Mouse (Mus musculus) G1E (cell line): Measurements from ENCODE around the gene Nrbf2.

ENCODE experiments used
- CTCF ChIP-seq: IDR thresholded peaks from 2 replicates; pipeline ENCODE4 v1.5.1; 2012; ENCODE audit warnings: low read depth, low read length, inconsistent platforms, mixed read lengths
- GATA1 ChIP-seq: IDR thresholded peaks from 2 replicates; pipeline ENCODE4 v1.6.1; 2012; ENCODE audit warnings: borderline replicate concordance, low read length, inconsistent platforms, mixed read lengths
- GATA2 ChIP-seq: IDR thresholded peaks from 2 replicates; pipeline ENCODE4 v1.6.1; 2012; ENCODE audit warnings: low read depth, low read length, inconsistent platforms, borderline replicate concordance
- TAL1 ChIP-seq: conservative IDR thresholded peaks from 2 replicates; pipeline ENCODE4 v1.6.1; 2012; ENCODE audit warnings: low read depth, low read length, inconsistent platforms, mixed read lengths

- TF ChIP-seq CTCF (no peak), GATA2 (no peak), GATA1 (no peak), TAL1 (no peak)
These were observed 2.6 kb downstream of the Nrbf2 start for GRCm38 (mm10) chr10:67282531-67282930.
